Mouse (Mus musculus): ENCODE data around the gene Mettl14. TPM values are rescaled to one million over a fixed set of nuclear protein-coding genes. Genes with fewer than 3 reads are reported as not detected.

Gene Mettl14
- polyA plus RNA-seq, 1 experiment from 2014 or later, result 23.5 TPM

- Histone ChIP-seq H3K9me3 (replicated peaks) (no peaks in the 10 kb centered on the region), H3K4me1 (no peaks in the 10 kb centered on the region), H3K4me2 (replicated peaks) (no peak overlapping the region), H3K27me3 (no peaks in the 10 kb centered on the region), H3K36me3 (peaks cover 83% of the 10 kb centered on the region), H3K4me3 (replicated peaks) (no peak overlapping the region), H3K9ac (no peak overlapping the region), H3K27ac (replicated peaks) (no peak overlapping the region)
- ATAC-seq (ENCODE audit: insufficient number of reproducible peaks, low FRiP score, low TSS enrichment, low read depth), result no peak
- 91% methylated on average over 9 of the region's 9 CpGs for WGBS
Measured at GRCm38 (mm10) chr3:123354388-123354787, 31.5 kb downstream of the Mettl14 start.

GRCm38 (mm10) chr3:123353661-123354060 is 32.2 kb downstream of the Mettl14 start:
- H3K4me3 ChIP-seq (replicated peaks), result no peak overlapping the region
- H3K4me2 ChIP-seq (replicated peaks), result no peak overlapping the region
- no peak overlapping the region for H3K9ac ChIP-seq
- no peaks in the 10 kb centered on the region for H3K9me3 ChIP-seq (replicated peaks)
- no peak for ATAC-seq (ENCODE audit: insufficient number of reproducible peaks, low FRiP score, low TSS enrichment, low read depth)
- WGBS, result 92% methylated on average over 12 of the region's 12 CpGs
- no peaks in the 10 kb centered on the region for H3K4me1 ChIP-seq
- H3K36me3 ChIP-seq, result peaks cover 83% of the 10 kb centered on the region
- no peaks in the 10 kb centered on the region for H3K27me3 ChIP-seq
- H3K27ac ChIP-seq (replicated peaks), result no peak overlapping the region

GRCm38 (mm10) chr3:123353183-123353582 is 32.7 kb downstream of the Mettl14 start:
- Histone ChIP-seq H3K9me3 (replicated peaks) (no peaks in the 10 kb centered on the region), H3K27me3 (no peaks in the 10 kb centered on the region), H3K4me2 (replicated peaks) (no peak overlapping the region), H3K4me1 (no peaks in the 10 kb centered on the region), H3K9ac (no peak overlapping the region), H3K27ac (replicated peaks) (no peak overlapping the region), H3K4me3 (replicated peaks) (no peak overlapping the region), H3K36me3 (peaks cover 83% of the 10 kb centered on the region)
- 62% methylated on average over 6 of the region's 6 CpGs for WGBS
- no peak for ATAC-seq (ENCODE audit: insufficient number of reproducible peaks, low FRiP score, low TSS enrichment, low read depth)

GRCm38 (mm10) chr3:123351519-123351918 is 34.4 kb downstream of the Mettl14 start:
- no peaks in the 10 kb centered on the region for H3K4me1 ChIP-seq
- H3K9ac ChIP-seq, result no peak overlapping the region
- H3K27me3 ChIP-seq, result no peaks in the 10 kb centered on the region
- H3K27ac ChIP-seq (replicated peaks), result no peak overlapping the region
- no peaks in the 10 kb centered on the region for H3K9me3 ChIP-seq (replicated peaks)
- ATAC-seq (ENCODE audit: insufficient number of reproducible peaks, low FRiP score, low TSS enrichment, low read depth), result no peak
- H3K4me2 ChIP-seq (replicated peaks), result no peak overlapping the region
- 70% methylated on average over 2 of the region's 2 CpGs for WGBS
- H3K4me3 ChIP-seq (replicated peaks), result no peak overlapping the region
- H3K36me3 ChIP-seq, result peaks cover 72% of the 10 kb centered on the region

DNA sequence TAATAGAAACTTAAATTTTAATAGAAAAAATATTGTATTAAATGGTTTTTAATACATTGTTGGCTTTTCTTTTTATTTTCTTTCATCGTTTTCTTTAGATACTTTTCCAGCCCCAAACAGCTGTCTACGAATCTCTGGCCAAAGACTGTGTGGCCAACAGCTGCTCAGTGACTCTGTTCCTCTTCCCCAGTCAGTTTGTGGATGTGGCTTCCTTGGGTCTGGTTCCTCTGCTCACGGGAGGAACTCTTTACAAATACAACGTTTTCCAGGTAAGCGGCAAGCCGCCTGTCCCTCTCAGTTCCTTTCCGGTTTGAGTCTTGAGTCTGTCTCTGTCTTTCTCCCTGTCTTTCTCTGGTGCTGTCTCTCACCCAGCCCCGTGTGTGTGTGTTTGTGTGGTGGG is 35.3 kb downstream of the Mettl14 start:
- ATAC-seq (ENCODE audit: insufficient number of reproducible peaks, low FRiP score, low TSS enrichment, low read depth), result no peak
- Histone ChIP-seq H3K9me3 (replicated peaks) (no peaks in the 10 kb centered on the region), H3K9ac (no peak overlapping the region), H3K36me3 (peaks cover 72% of the 10 kb centered on the region), H3K27me3 (no peaks in the 10 kb centered on the region), H3K4me1 (no peaks in the 10 kb centered on the region), H3K4me2 (replicated peaks) (no peak overlapping the region), H3K27ac (replicated peaks) (no peak overlapping the region), H3K4me3 (replicated peaks) (no peak overlapping the region)
- 80% methylated on average over 8 of the region's 8 CpGs for WGBS

DNA sequence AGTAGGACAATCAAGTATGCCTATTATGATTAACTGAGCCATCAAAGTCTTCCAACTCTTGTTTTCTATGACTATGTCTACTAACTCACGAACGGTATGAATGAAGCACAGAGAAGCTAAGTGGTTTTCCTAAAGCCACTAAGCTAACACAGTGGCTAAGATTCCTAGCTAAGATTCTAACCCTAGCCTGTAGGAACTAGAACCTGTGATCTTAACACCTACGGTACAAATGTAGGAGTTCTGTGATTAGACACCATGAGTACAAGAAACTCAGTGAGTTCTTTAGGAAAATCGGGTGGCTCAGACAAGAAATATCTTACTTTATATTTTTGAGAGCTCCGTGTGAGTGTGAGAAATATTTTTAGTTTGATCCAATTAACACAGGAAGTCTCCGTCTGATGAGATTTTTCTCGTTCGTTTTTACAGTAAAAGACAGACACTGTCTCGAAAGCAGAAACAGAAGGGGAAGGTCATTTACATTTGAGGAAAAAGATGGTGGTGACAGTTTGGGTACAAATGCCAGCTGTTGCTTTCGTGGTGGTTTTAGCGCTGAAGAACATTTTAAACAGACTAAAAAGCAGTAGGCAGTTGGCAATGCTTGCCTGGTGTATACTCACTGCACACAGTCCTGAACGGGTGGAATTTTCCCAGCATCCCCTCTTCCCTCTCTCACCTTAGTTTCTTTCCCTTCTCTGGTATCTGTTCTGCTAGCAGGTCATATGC is 37.7 kb downstream of the Mettl14 start:
- WGBS, result 81% methylated on average over 12 of the region's 12 CpGs
- H3K36me3 ChIP-seq, result peaks cover 70% of the 10 kb centered on the region
- no peak for ATAC-seq (ENCODE audit: insufficient number of reproducible peaks, low FRiP score, low TSS enrichment, low read depth)
- no peak overlapping the region for H3K4me2 ChIP-seq (replicated peaks)
- H3K9ac ChIP-seq, result no peak overlapping the region
- H3K4me3 ChIP-seq (replicated peaks), result no peak overlapping the region
- no peak overlapping the region for H3K27ac ChIP-seq (replicated peaks)
- H3K4me1 ChIP-seq, result no peaks in the 10 kb centered on the region
- H3K9me3 ChIP-seq (replicated peaks), result no peaks in the 10 kb centered on the region
- no peaks in the 10 kb centered on the region for H3K27me3 ChIP-seq

- Histone ChIP-seq H3K4me1 (no peaks in the 10 kb centered on the region), H3K36me3 (peaks cover 42% of the 10 kb centered on the region), H3K9me3 (replicated peaks) (no peaks in the 10 kb centered on the region), H3K27ac (replicated peaks) (no peak overlapping the region), H3K4me3 (replicated peaks) (no peak overlapping the region), H3K4me2 (replicated peaks) (no peak overlapping the region), H3K9ac (no peak overlapping the region), H3K27me3 (no peaks in the 10 kb centered on the region)
- ATAC-seq (ENCODE audit: insufficient number of reproducible peaks, low FRiP score, low TSS enrichment, low read depth), result no peak
- 65% methylated on average over 6 of the region's 6 CpGs for WGBS
Measured at GRCm38 (mm10) chr3:123343690-123344089, 42.2 kb downstream of the Mettl14 start.

DNA sequence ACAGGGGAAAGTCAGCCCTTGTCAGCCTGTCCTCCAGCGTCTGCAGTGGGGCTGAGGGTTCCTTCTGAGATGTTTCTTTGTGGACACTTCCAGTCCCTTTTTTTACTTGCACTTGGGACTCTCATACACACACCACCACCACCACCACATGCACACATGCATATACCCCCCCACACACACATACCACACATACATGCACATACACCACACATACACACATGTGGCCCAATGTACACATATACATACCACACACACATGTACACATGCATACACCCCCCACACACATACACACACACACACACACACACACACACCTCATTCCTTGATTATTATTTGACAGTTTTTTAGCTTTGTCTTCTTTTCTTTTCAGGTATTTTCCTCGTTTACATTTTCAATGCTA is 44.9 kb downstream of the Mettl14 start:
- Histone ChIP-seq H3K4me2 (replicated peaks) (no peak overlapping the region), H3K9ac (no peak overlapping the region), H3K27ac (replicated peaks) (no peak overlapping the region), H3K4me3 (replicated peaks) (no peak overlapping the region), H3K36me3 (peaks cover 43% of the 10 kb centered on the region), H3K27me3 (no peaks in the 10 kb centered on the region), H3K9me3 (replicated peaks) (no peaks in the 10 kb centered on the region), H3K4me1 (no peaks in the 10 kb centered on the region; the same call in 1 of the 2 replicates)
- no peak for ATAC-seq (ENCODE audit: insufficient number of reproducible peaks, low FRiP score, low TSS enrichment, low read depth)
- 82% methylated on average over 2 of the region's 2 CpGs for WGBS

DNA sequence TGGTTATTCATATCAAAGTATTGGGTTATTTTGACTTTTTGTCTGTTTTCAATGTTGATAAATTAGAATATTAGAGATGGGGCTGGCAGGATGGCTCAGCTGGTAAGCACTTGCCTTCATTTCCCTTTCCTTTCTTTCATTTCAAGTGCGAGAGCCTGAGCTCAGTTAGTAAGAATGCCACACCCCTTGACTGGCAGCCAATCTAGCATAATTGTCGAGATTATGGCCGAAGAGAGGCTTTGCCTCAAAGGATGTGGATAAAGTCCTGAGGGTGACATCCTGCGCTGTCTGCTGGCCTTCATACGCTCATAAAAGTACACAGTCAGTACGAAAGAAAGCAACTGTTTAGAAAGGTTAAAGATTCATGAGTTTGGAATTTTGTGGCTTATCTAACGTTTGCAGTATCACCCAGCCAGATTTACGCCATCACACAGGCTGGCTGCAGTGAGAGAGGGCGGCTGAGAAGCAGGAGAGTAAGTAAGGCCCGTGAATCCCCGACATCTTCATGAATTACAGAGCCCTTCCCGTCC is 47.2 kb downstream of the Mettl14 start:
- ATAC-seq (ENCODE audit: insufficient number of reproducible peaks, low FRiP score, low TSS enrichment, low read depth), result no peak
- 67% methylated on average over 12 of the region's 12 CpGs for WGBS
- Histone ChIP-seq H3K4me2 (replicated peaks) (no peak overlapping the region), H3K9ac (no peak overlapping the region), H3K4me1 (peaks cover 7% of the 10 kb centered on the region; the same call in 1 of the 2 replicates), H3K4me3 (replicated peaks) (no peak overlapping the region), H3K27ac (replicated peaks) (no peak overlapping the region), H3K36me3 (peaks cover 21% of the 10 kb centered on the region), H3K27me3 (no peaks in the 10 kb centered on the region), H3K9me3 (replicated peaks) (no peaks in the 10 kb centered on the region)

GRCm38 (mm10) chr3:123337853-123338252 is 48.1 kb downstream of the Mettl14 start:
- ATAC-seq (ENCODE audit: insufficient number of reproducible peaks, low FRiP score, low TSS enrichment, low read depth), result no peak
- Histone ChIP-seq H3K27me3 (no peaks in the 10 kb centered on the region), H3K9ac (no peak overlapping the region), H3K9me3 (replicated peaks) (no peaks in the 10 kb centered on the region), H3K27ac (replicated peaks) (no peak overlapping the region), H3K4me1 (peaks cover 7% of the 10 kb centered on the region; the same call in 1 of the 2 replicates), H3K4me2 (replicated peaks) (no peak overlapping the region), H3K36me3 (peaks cover 13% of the 10 kb centered on the region), H3K4me3 (replicated peaks) (no peak overlapping the region)
- WGBS, result 70% methylated on average over 6 of the region's 6 CpGs

DNA sequence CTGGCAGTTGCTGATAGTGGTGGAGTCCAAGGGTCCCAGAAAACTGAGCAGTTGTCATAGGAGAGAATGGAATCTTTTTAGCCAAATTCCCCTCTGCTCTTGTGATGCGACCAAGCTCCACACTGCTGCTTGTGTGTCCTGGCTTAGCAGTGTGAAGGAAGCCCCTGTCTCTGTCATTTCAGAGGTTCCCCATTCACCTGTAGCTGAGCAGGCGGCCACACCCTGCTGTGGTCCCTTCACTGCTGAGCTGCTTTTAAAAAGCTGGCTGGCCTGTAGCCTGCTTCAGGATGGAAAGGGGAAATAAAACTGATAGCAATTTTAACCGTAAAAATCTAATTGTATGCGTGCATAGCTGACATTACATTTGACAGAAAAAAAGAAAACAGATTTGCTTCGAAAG is 49.0 kb downstream of the Mettl14 start:
- WGBS, result 74% methylated on average over 5 of the region's 5 CpGs
- ATAC-seq (ENCODE audit: insufficient number of reproducible peaks, low FRiP score, low TSS enrichment, low read depth), result no peak
- Histone ChIP-seq H3K36me3 (peaks cover 12% of the 10 kb centered on the region), H3K4me2 (replicated peaks) (no peak overlapping the region), H3K9ac (no peak overlapping the region), H3K4me1 (peaks cover 9% of the 10 kb centered on the region; the same call in 1 of the 2 replicates), H3K27ac (replicated peaks) (no peak overlapping the region), H3K4me3 (replicated peaks) (no peak overlapping the region), H3K27me3 (no peaks in the 10 kb centered on the region), H3K9me3 (replicated peaks) (no peaks in the 10 kb centered on the region)

DNA sequence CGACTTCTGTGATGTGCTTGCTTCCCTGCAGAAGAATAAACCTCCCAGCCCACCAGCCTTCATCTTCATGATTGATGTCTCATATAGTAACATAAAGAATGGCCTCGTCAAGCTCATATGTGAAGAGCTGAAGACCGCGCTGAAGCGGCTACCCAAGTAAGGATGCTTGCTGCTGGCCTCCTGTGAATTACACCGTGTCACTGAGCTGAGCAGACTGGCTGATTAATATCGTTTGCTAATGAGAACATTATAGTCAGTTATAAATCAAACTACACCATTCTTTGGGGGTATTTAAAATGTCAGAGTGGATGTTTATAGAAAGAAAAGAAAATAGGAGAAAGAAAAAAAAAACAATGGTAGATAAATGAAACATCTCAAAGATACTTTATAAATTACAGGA is 49.5 kb downstream of the Mettl14 start:
- Histone ChIP-seq H3K4me1 (peaks cover 9% of the 10 kb centered on the region; the same call in 1 of the 2 replicates), H3K27ac (replicated peaks) (no peak overlapping the region), H3K36me3 (peaks cover 12% of the 10 kb centered on the region), H3K27me3 (no peaks in the 10 kb centered on the region), H3K9ac (no peak overlapping the region), H3K4me2 (replicated peaks) (no peak overlapping the region), H3K4me3 (replicated peaks) (no peak overlapping the region), H3K9me3 (replicated peaks) (no peaks in the 10 kb centered on the region)
- WGBS, result 79% methylated on average over 7 of the region's 7 CpGs
- no peak for ATAC-seq (ENCODE audit: insufficient number of reproducible peaks, low FRiP score, low TSS enrichment, low read depth)
